Mouse (Mus musculus): ENCODE measurements at regions not wholly inside any gene's neighbourhood (a gene's known extent, or its start where the extent isn't known, plus 50 kb on each side); places are given as distances from the start of the nearest gene placed in this dataset.

- Histone ChIP-seq H3K4me3 (replicated peaks; ENCODE audit: extremely low read depth, low read depth, low read length) (no peak overlapping the region), H3K4me1 (ENCODE audit: control insufficient read depth, insufficient read depth, low read length) (no peaks in the 10 kb centered on the region)
- 65% methylated on average over 8 of the region's 8 CpGs for WGBS
- no peak for DNase-seq
- no peak for TF ChIP-seq POLR2A (IDR thresholded peaks at IDR 0.05; ENCODE audit: borderline replicate concordance, extremely low read depth, low read depth, low read length)
- no peak for TF ChIP-seq CTCF (IDR thresholded peaks at IDR 0.05; ENCODE audit: insufficient read depth, low read length)
Measured at GRCm38 (mm10) chr8:116383036-116383435, 121.7 kb upstream of the Dynlrb2 start.

GRCm38 (mm10) chr8:116380601-116381000, 124.2 kb upstream of the Dynlrb2 start:
- Histone ChIP-seq H3K4me1 (ENCODE audit: control insufficient read depth, insufficient read depth, low read length) (no peaks in the 10 kb centered on the region), H3K4me3 (replicated peaks; ENCODE audit: extremely low read depth, low read depth, low read length) (no peak overlapping the region)
- DNase-seq: no peak
- TF ChIP-seq POLR2A (IDR thresholded peaks at IDR 0.05; ENCODE audit: borderline replicate concordance, extremely low read depth, low read depth, low read length): no peak
- TF ChIP-seq CTCF (IDR thresholded peaks at IDR 0.05; ENCODE audit: insufficient read depth, low read length): no peak
- 88% methylated on average over 4 of the region's 4 CpGs for WGBS

- Histone ChIP-seq H3K4me3 (replicated peaks; ENCODE audit: extremely low read depth, low read depth, low read length) (no peak overlapping the region), H3K4me1 (ENCODE audit: control insufficient read depth, insufficient read depth, low read length) (no peaks in the 10 kb centered on the region)
- WGBS: 58% methylated on average over 3 of the region's 3 CpGs
- TF ChIP-seq CTCF (IDR thresholded peaks at IDR 0.05; ENCODE audit: insufficient read depth, low read length) (no peak), POLR2A (IDR thresholded peaks at IDR 0.05; ENCODE audit: borderline replicate concordance, extremely low read depth, low read depth, low read length) (no peak)
- DNase-seq: no peak
Measured at GRCm38 (mm10) chr8:116379851-116380250, 124.9 kb upstream of the Dynlrb2 start.

- 63% methylated on average over 5 of the region's 5 CpGs for WGBS
- TF ChIP-seq POLR2A (IDR thresholded peaks at IDR 0.05; ENCODE audit: borderline replicate concordance, extremely low read depth, low read depth, low read length) (no peak), CTCF (IDR thresholded peaks at IDR 0.05; ENCODE audit: insufficient read depth, low read length) (no peak)
- DNase-seq: no peak
- no peak overlapping the region for H3K4me3 ChIP-seq (replicated peaks; ENCODE audit: extremely low read depth, low read depth, low read length)
- H3K4me1 ChIP-seq (ENCODE audit: control insufficient read depth, insufficient read depth, low read length): no peaks in the 10 kb centered on the region
Measured at GRCm38 (mm10) chr8:116375758-116376157, 129.0 kb upstream of the Dynlrb2 start.

GRCm38 (mm10) chr8:116373063-116373462, 131.7 kb upstream of the Dynlrb2 start:
- DNase-seq: no peak
- WGBS: 73% methylated on average over 4 of the region's 4 CpGs
- TF ChIP-seq POLR2A (IDR thresholded peaks at IDR 0.05; ENCODE audit: borderline replicate concordance, extremely low read depth, low read depth, low read length): no peak
- peak; percentile 47 for TF ChIP-seq CTCF (IDR thresholded peaks at IDR 0.05; ENCODE audit: insufficient read depth, low read length)
- Histone ChIP-seq H3K4me3 (replicated peaks; ENCODE audit: extremely low read depth, low read depth, low read length) (no peak overlapping the region), H3K4me1 (ENCODE audit: control insufficient read depth, insufficient read depth, low read length) (no peaks in the 10 kb centered on the region)

- no peaks in the 10 kb centered on the region for H3K4me1 ChIP-seq (ENCODE audit: control insufficient read depth, insufficient read depth, low read length)
- no peak for DNase-seq
- WGBS: 43% methylated on average over 3 of the region's 3 CpGs
- no peak overlapping the region for H3K4me3 ChIP-seq (replicated peaks; ENCODE audit: extremely low read depth, low read depth, low read length)
- no peak for TF ChIP-seq POLR2A (IDR thresholded peaks at IDR 0.05; ENCODE audit: borderline replicate concordance, extremely low read depth, low read depth, low read length)
- TF ChIP-seq CTCF (IDR thresholded peaks at IDR 0.05; ENCODE audit: insufficient read depth, low read length): no peak
Measured at GRCm38 (mm10) chr8:116372574-116372973, 132.2 kb upstream of the Dynlrb2 start.

- 78% methylated on average over 9 of the region's 9 CpGs for WGBS
- TF ChIP-seq POLR2A (IDR thresholded peaks at IDR 0.05; ENCODE audit: borderline replicate concordance, extremely low read depth, low read depth, low read length): no peak
- no peak for TF ChIP-seq CTCF (IDR thresholded peaks at IDR 0.05; ENCODE audit: insufficient read depth, low read length)
- Histone ChIP-seq H3K4me1 (ENCODE audit: control insufficient read depth, insufficient read depth, low read length) (no peaks in the 10 kb centered on the region), H3K4me3 (replicated peaks; ENCODE audit: extremely low read depth, low read depth, low read length) (no peak overlapping the region)
- no peak for DNase-seq
Measured at GRCm38 (mm10) chr8:116372056-116372455, 132.7 kb upstream of the Dynlrb2 start.

GRCm38 (mm10) chr8:116367491-116367890, 137.3 kb upstream of the Dynlrb2 start:
- no peak for TF ChIP-seq CTCF (IDR thresholded peaks at IDR 0.05; ENCODE audit: insufficient read depth, low read length)
- no peak for TF ChIP-seq POLR2A (IDR thresholded peaks at IDR 0.05; ENCODE audit: borderline replicate concordance, extremely low read depth, low read depth, low read length)
- WGBS: 56% methylated on average over 6 of the region's 6 CpGs
- DNase-seq: no peak
- no peak overlapping the region for H3K4me3 ChIP-seq (replicated peaks; ENCODE audit: extremely low read depth, low read depth, low read length)
- H3K4me1 ChIP-seq (ENCODE audit: control insufficient read depth, insufficient read depth, low read length): no peaks in the 10 kb centered on the region

- no peaks in the 10 kb centered on the region for H3K4me1 ChIP-seq (ENCODE audit: control insufficient read depth, insufficient read depth, low read length)
- no peak overlapping the region for H3K4me3 ChIP-seq (replicated peaks; ENCODE audit: extremely low read depth, low read depth, low read length)
- no peak for TF ChIP-seq CTCF (IDR thresholded peaks at IDR 0.05; ENCODE audit: insufficient read depth, low read length)
- no peak for TF ChIP-seq POLR2A (IDR thresholded peaks at IDR 0.05; ENCODE audit: borderline replicate concordance, extremely low read depth, low read depth, low read length)
- 59% methylated on average over 3 of the region's 3 CpGs for whole genome bisulfite sequencing
- DNase-seq: no peak
Measured at GRCm38 (mm10) chr8:116366706-116367105, 138.1 kb upstream of the Dynlrb2 start.

- DNase-seq: no peak
- Histone ChIP-seq H3K4me3 (replicated peaks; ENCODE audit: extremely low read depth, low read depth, low read length) (no peak overlapping the region), H3K4me1 (ENCODE audit: control insufficient read depth, insufficient read depth, low read length) (no peaks in the 10 kb centered on the region)
- no peak for TF ChIP-seq CTCF (IDR thresholded peaks at IDR 0.05; ENCODE audit: insufficient read depth, low read length)
- no peak for TF ChIP-seq POLR2A (IDR thresholded peaks at IDR 0.05; ENCODE audit: borderline replicate concordance, extremely low read depth, low read depth, low read length)
- WGBS: 89% methylated on average over 1 of the region's 1 CpGs
Measured at GRCm38 (mm10) chr8:116364751-116365150, 140.0 kb upstream of the Dynlrb2 start.
